Mouse (Mus musculus) small intestine, adult 2 months (tissue): ENCODE data around the gene Xrcc1. TPM values are rescaled to one million over a fixed set of nuclear protein-coding genes. Genes with fewer than 3 reads are reported as not detected.

Experiments used
- H3K27ac ChIP-seq: fragments of 200-500 bp; 2 replicates; pipeline ENCODE4 v1.5.1; 2012; ENCODE audit warnings: low read depth, low read length, control low read depth, inconsistent platforms; ENCODE audit not compliant: insufficient read depth
- H3K27me3 ChIP-seq: fragments of 200-500 bp; 2 replicates; pipeline ENCODE4 v1.6.1; 2012; ENCODE audit warnings: mild to moderate bottlenecking, moderate library complexity, low read length, inconsistent platforms; ENCODE audit not compliant: control insufficient read depth, insufficient read depth
- H3K36me3 ChIP-seq: fragments of 200-500 bp; 2 replicates; pipeline ENCODE4 v1.6.1; 2012; ENCODE audit warnings: mild to moderate bottlenecking, low read length, control low read depth, inconsistent platforms; ENCODE audit not compliant: control insufficient read depth, insufficient read depth
- H3K4me1 ChIP-seq: fragments of 200-500 bp; 2 replicates; pipeline ENCODE4 v1.6.1; 2012; ENCODE audit warnings: low read length, inconsistent platforms, mixed read lengths; ENCODE audit not compliant: control insufficient read depth, insufficient read depth, insufficient read length
- H3K4me3 ChIP-seq: fragments of 200-500 bp; 2 replicates; pipeline ENCODE4 v1.5.1; 2012; ENCODE audit warnings: low read depth, mild to moderate bottlenecking, control low read depth, inconsistent platforms, low read length, moderate library complexity
- CTCF ChIP-seq: fragments of 200-500 bp; IDR thresholded peaks from 2 replicates; pipeline ENCODE4 v1.5.1; 2012; ENCODE audit warnings: low read depth, mild to moderate bottlenecking, control low read depth, inconsistent platforms, low read length, moderate library complexity, mixed read lengths; ENCODE audit not compliant: insufficient replicate concordance, insufficient read length; ENCODE audit errors: extremely low read depth
- POLR2A ChIP-seq: fragments of 200-500 bp; IDR thresholded peaks from 2 replicates; pipeline ENCODE4 v1.6.1; 2012; ENCODE audit warnings: low read depth, mild to moderate bottlenecking, control low read depth, inconsistent platforms, low read length, moderate library complexity
- WGBS: fragments of 180-500 bp; shearing (Covaris S2); methylation state at CpG from one replicate; pipeline ENCODE4 v1.1.7; 2018; 5-methylcytosine and 5-hydroxymethylcytosine counted together
- polyA plus RNA-seq: library from polyadenylated mRNA; depleted of rRNA; stranded (reverse); fragments of >200 nt; gene quantifications from 2 replicates; pipeline ENCODE4 v1.2.3, GENCODE M21; 2012; rRNA removed

Gene Xrcc1
- polyA plus RNA-seq, 1 experiment = 24.7 TPM

DNA sequence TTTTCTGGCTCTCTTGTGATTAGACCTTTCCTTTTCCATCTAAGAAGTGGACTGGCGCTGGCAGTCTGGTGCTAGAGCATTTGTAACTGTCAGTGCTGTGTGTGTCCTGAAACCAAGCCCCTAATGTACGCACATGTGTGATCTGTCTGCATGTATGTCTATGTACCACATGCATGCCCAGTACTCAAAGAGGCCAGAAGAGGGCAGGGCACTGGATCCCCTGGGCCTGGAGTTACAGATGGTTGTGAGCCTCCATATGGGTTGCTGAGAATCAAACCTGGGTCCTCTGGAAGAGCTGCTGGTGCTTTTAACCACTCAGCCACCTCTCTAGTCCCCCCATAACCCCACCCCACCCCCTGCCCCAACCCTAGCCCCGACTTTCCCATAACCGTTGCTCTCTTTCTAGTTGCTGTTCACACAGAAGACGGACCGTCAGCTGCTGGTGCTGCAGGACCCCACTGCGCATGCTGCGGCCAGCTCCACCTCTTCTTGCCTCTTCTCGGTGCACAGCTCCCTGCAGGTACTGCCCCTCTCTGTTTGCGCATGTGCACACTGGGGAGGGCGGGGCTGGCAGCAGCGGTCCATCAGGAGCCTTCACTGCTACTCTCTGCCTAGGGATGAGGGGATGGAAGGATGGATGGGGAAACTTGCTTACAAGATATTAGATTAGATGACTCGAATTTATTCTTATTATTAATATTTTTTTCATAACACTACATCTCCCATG is 73.7 kb downstream of the Xrcc1 start:
- H3K36me3 ChIP-seq = peaks cover 29% of the 10 kb centered on the region
- WGBS = 91% methylated on average over 13 of the region's 13 CpGs
- no peaks in the 10 kb centered on the region for H3K27me3 ChIP-seq

DNA sequence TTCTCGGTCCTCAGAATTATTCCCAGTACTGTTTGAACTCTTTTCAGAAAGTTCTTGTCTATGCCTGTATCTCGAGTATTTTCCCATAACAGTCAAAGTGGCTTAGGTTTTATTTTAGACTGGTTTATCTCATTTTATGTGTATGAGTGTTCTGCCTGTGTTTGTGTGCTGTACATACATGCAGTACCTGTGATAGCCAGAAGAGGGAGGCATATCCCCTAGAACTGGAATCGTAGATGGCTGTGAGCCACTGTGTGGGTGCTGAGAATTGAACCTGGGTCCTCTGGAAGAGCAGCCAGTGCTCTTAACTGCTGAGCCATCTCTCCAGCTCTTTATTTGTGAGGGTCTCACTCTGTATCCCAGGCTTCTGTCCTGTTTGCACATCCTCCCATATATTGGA is 75.1 kb downstream of the Xrcc1 start:
- Histone ChIP-seq H3K27ac (no peak overlapping the region), H3K4me1 (no peaks in the 10 kb centered on the region), H3K36me3 (peaks cover 30% of the 10 kb centered on the region), H3K27me3 (no peaks in the 10 kb centered on the region), H3K4me3 (no peak overlapping the region)
- 85% methylated on average over 3 of the region's 3 CpGs for WGBS
- TF ChIP-seq CTCF (peak; percentile 37; the same call in 1 of the 2 replicates), POLR2A (no peak)

More for the DNA sequence above, 73.7 kb downstream of the Xrcc1 start:
- TF ChIP-seq CTCF = no peak
- TF ChIP-seq POLR2A = no peak
- no peak overlapping the region for H3K27ac ChIP-seq
- H3K4me1 ChIP-seq = no peaks in the 10 kb centered on the region
- no peak overlapping the region for H3K4me3 ChIP-seq

DNA sequence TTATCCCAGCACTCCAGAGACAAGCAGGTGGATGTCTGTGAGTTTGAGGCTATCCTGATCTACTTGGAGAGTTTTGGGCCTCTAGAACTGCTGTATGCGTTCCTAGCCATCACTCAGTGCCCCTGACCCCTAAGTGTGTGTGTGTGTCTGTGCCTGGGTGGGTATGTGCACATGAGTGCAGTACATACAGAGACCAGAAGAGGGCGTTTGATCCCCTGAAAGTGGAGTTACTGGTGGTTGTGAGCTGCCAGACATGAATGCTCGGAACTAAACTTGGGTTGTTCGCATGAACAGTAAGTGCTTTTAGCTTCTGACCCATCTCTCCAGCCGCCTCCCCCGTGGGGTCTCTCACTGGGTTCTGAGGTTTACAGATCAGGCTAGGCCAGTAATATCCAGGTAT is 76.9 kb downstream of the Xrcc1 start:
- TF ChIP-seq CTCF = no peak
- TF ChIP-seq POLR2A = no peak
- WGBS = 89% methylated on average over 6 of the region's 6 CpGs
- no peak overlapping the region for H3K27ac ChIP-seq

More for the DNA sequence above, 76.9 kb downstream of the Xrcc1 start:
- H3K4me3 ChIP-seq = no peak overlapping the region
- H3K27me3 ChIP-seq = no peaks in the 10 kb centered on the region
- H3K4me1 ChIP-seq = no peaks in the 10 kb centered on the region
- peaks cover 29% of the 10 kb centered on the region for H3K36me3 ChIP-seq

Other genes with a start within 250 kb of the Xrcc1 start
- 1.1 and 1.5 TPM in 2 replicates for gene Zfp61, start 245.1 kb upstream of the Xrcc1 start, polyA plus RNA-seq
- 0.84 and 1.5 TPM in 2 replicates for gene Zfp94, start 229.6 kb upstream of the Xrcc1 start, polyA plus RNA-seq
- 0.15 TPM in 1 of 2 replicates, not detected in the other for gene Tescl, start 212.4 kb upstream of the Xrcc1 start, polyA plus RNA-seq
- gene Lypd5, start 197.1 kb upstream of the Xrcc1 start, polyA plus RNA-seq = 0.06 TPM in 1 of 2 replicates, not detected in the other
- 61.9 and 95.5 TPM in 2 replicates for gene Kcnn4, start 176.0 kb upstream of the Xrcc1 start, polyA plus RNA-seq
- 29.9 and 54.2 TPM in 2 replicates for gene Smg9, start 146.7 kb upstream of the Xrcc1 start, polyA plus RNA-seq
- gene Irgc1, start 94.0 kb upstream of the Xrcc1 start, polyA plus RNA-seq = 0.05 and 0.37 TPM in 2 replicates
- 9.9 and 15.8 TPM in 2 replicates for gene Plaur, start 83.8 kb upstream of the Xrcc1 start, polyA plus RNA-seq
- 2.9 and 4.7 TPM in 2 replicates for gene Cadm4, start 64.3 kb upstream of the Xrcc1 start, polyA plus RNA-seq
- 6.4 and 15.7 TPM in 2 replicates for gene Zfp428, start 39.3 kb upstream of the Xrcc1 start, polyA plus RNA-seq
- gene AC161166.1, start 33.8 kb upstream of the Xrcc1 start, polyA plus RNA-seq = not detected in 2 replicates
- 8.5 and 12.3 TPM in 2 replicates for gene Irgq, start 15.6 kb upstream of the Xrcc1 start, polyA plus RNA-seq
- 0.13 TPM in 1 of 2 replicates, not detected in the other for gene Pinlyp, start 171 bp upstream of the Xrcc1 start, polyA plus RNA-seq
- 44.2 and 47.3 TPM in 2 replicates for gene Ethe1, start 41.3 kb downstream of the Xrcc1 start, polyA plus RNA-seq
- 0.62 and 0.79 TPM in 2 replicates for gene Zfp575, start 41.4 kb downstream of the Xrcc1 start, polyA plus RNA-seq
- 2.3 and 7.5 TPM in 2 replicates for gene Phldb3, start 64.5 kb downstream of the Xrcc1 start, polyA plus RNA-seq
- 0.42 and 0.70 TPM in 2 replicates for gene Lypd3, start 90.3 kb downstream of the Xrcc1 start, polyA plus RNA-seq
- gene Tex101, start 130.4 kb downstream of the Xrcc1 start, polyA plus RNA-seq = not detected in 2 replicates
- not detected in 2 replicates for gene BC049730, start 163.0 kb downstream of the Xrcc1 start, polyA plus RNA-seq
- not detected in 2 replicates for gene Gm4763, start 180.6 kb downstream of the Xrcc1 start, polyA plus RNA-seq
- 3.3 TPM in 2 replicates for gene Cd177, start 214.0 kb downstream of the Xrcc1 start, polyA plus RNA-seq
- 2.5 and 4.2 TPM in 2 replicates for gene Ceacam10, start 230.9 kb downstream of the Xrcc1 start, polyA plus RNA-seq